Mouse (Mus musculus): ENCODE data around the gene Pbx4. TPM values are rescaled to one million over a fixed set of nuclear protein-coding genes. Genes with fewer than 3 reads are reported as not detected.

The Pbx4 gene
- polyA plus RNA-seq, 1 experiment = 20.3 TPM

DNA sequence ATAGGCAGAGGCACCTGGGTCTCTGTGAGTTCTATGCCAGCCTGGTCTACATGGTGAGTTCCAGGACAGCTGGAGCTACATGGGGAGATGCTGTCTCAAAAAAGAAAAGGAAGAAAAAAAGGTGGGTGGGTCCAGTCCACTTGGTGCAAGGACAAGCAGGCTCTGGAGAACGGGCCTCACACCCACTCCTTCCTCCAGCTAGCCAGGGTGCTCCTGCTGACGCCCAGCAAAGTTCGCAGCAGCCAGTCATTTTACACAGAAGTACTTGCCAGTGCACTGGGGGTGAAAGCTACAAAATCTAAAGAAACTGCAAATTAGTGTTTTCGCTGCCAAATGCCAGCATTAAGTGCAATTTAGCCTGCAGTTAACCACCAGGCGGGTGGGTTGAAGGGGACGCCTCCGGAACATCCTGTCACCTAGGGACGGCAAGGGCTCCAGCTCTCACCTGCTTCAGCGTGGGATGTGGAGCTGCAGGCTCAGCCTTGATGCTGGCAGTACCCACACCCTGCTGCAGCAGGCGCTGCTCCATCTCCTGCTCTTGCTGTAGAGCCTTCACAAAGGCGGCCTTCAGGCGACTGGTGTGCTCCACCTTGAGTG, 80.3 kb downstream of the Pbx4 start:
- H3K27me3 ChIP-seq (ENCODE audit: control insufficient read depth, insufficient read depth, low read length) = no peaks in the 10 kb centered on the region
- no peak overlapping the region for H3K27ac ChIP-seq (ENCODE audit: insufficient read depth, low read length)
- no peak for DNase-seq
- WGBS = 86% methylated on average over 12 of the region's 12 CpGs
- TF ChIP-seq CTCF (IDR thresholded peaks at IDR 0.05; ENCODE audit: borderline replicate concordance, insufficient read depth, low read depth, low read length) = no peak
- no peak for TF ChIP-seq POLR2A (IDR thresholded peaks at IDR 0.05; ENCODE audit: borderline replicate concordance, insufficient read depth, low read length)
- no peak overlapping the region for H3K4me3 ChIP-seq (replicated peaks; ENCODE audit: insufficient read depth, low read depth, low read length)
- no peaks in the 10 kb centered on the region for H3K4me1 ChIP-seq (ENCODE audit: control insufficient read depth, insufficient read depth, low read length)

DNA sequence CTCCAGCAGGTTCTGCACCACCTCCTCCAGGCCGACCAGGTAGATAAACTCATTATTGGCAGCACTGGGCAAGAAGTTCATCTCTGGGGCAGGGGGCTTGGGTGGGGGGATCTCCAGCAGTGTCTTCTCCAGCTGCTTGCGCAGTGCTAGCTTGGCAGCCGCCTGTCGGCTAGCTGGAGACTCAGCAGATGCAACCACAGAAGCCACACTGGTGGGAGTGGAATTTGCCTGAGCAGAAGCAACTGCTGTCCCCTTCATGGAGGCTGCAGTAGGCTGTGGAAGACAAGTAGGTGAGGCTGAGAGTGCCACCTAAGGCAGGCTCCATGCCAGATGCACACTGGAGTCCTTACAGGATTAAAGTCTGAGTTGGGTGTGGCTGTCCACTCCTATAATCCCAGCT, 82.2 kb downstream of the Pbx4 start:
- no peaks in the 10 kb centered on the region for H3K4me1 ChIP-seq (ENCODE audit: control insufficient read depth, insufficient read depth, low read length)
- DNase-seq = no peak
- no peak overlapping the region for H3K27ac ChIP-seq (ENCODE audit: insufficient read depth, low read length)
- WGBS = 79% methylated on average over 4 of the region's 4 CpGs
- no peak for TF ChIP-seq POLR2A (IDR thresholded peaks at IDR 0.05; ENCODE audit: borderline replicate concordance, insufficient read depth, low read length)
- TF ChIP-seq CTCF (IDR thresholded peaks at IDR 0.05; ENCODE audit: borderline replicate concordance, insufficient read depth, low read depth, low read length) = no peak
- no peaks in the 10 kb centered on the region for H3K27me3 ChIP-seq (ENCODE audit: control insufficient read depth, insufficient read depth, low read length)
- no peak overlapping the region for H3K4me3 ChIP-seq (replicated peaks; ENCODE audit: insufficient read depth, low read depth, low read length)

DNA sequence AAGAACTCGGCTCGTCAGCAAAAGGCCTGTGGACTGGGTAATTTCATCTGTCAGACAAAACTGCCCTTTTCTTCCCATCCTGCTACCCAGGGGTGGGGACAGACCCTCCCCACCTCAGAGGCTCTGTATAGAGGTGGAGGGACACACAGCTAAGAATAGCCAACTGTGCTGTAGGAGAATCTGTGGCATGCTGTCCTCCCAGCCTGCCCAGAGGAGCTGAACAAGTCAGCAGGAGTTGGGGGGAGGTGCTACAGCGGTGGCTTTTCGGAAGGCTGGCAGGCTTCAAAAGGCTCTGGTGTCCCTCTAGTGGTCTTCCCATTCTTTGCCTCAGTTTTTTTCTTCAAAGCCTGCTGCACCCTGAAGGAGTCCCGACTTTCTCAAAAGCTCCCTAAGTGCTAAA, 83.5 kb downstream of the Pbx4 start:
- no peak overlapping the region for H3K27ac ChIP-seq (ENCODE audit: insufficient read depth, low read length)
- no peak for TF ChIP-seq POLR2A (IDR thresholded peaks at IDR 0.05; ENCODE audit: borderline replicate concordance, insufficient read depth, low read length)
- TF ChIP-seq CTCF (IDR thresholded peaks at IDR 0.05; ENCODE audit: borderline replicate concordance, insufficient read depth, low read depth, low read length) = no peak
- 25% methylated on average over 5 of the region's 5 CpGs for WGBS
- H3K4me1 ChIP-seq (ENCODE audit: control insufficient read depth, insufficient read depth, low read length) = no peaks in the 10 kb centered on the region; the same call in 1 of the 2 replicates
- DNase-seq = no peak
- no peaks in the 10 kb centered on the region for H3K27me3 ChIP-seq (ENCODE audit: control insufficient read depth, insufficient read depth, low read length)
- no peak overlapping the region for H3K4me3 ChIP-seq (replicated peaks; ENCODE audit: insufficient read depth, low read depth, low read length)

DNA sequence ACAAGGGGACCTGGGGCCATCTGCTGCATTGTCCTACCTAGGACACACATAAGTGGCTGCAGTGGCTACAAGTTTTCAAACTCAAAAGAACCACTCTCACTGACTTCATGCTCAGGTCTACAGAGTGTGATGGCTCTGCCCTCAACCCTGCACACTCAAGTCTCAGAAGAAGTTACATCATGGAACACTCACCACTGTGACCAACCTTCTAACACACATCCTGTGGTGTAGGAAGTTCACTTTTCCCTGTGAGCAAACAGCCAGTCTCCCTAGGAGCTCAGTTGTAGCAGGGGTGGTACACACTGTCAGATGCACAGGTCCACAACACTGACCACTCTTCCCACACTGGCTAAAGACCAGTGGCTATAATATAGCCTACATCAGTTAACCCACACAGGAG, 86.2 kb downstream of the Pbx4 start:
- no peak for DNase-seq
- Histone ChIP-seq H3K4me1 (ENCODE audit: control insufficient read depth, insufficient read depth, low read length) (peaks cover 7% of the 10 kb centered on the region), H3K4me3 (replicated peaks; ENCODE audit: insufficient read depth, low read depth, low read length) (no peak overlapping the region), H3K27ac (ENCODE audit: insufficient read depth, low read length) (no peak overlapping the region), H3K27me3 (ENCODE audit: control insufficient read depth, insufficient read depth, low read length) (no peaks in the 10 kb centered on the region)
- TF ChIP-seq CTCF (IDR thresholded peaks at IDR 0.05; ENCODE audit: borderline replicate concordance, insufficient read depth, low read depth, low read length) (no peak), POLR2A (IDR thresholded peaks at IDR 0.05; ENCODE audit: borderline replicate concordance, insufficient read depth, low read length) (no peak)

DNA sequence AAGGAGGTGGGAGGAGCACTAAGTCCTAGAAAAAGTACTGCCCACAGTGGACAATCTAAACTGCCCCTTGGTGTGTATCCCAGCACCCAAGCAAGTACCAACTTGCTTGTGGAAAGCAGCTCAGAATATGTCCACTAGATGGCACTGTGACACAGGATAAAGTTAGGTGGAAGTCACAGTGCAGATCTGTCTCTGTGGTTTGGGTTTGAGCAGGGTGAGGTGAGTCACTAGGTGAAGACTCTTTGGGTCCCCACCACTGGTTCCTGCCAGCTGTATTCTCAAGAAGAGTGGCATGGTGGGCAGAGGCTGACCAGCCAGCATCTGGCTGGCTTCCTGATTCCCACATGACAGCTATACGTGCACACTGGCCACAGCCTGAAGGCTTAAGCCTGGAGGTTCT, 86.7 kb downstream of the Pbx4 start:
- Histone ChIP-seq H3K4me3 (replicated peaks; ENCODE audit: insufficient read depth, low read depth, low read length) (no peak overlapping the region), H3K27ac (ENCODE audit: insufficient read depth, low read length) (no peak overlapping the region), H3K27me3 (ENCODE audit: control insufficient read depth, insufficient read depth, low read length) (no peaks in the 10 kb centered on the region), H3K4me1 (ENCODE audit: control insufficient read depth, insufficient read depth, low read length) (peaks cover 7% of the 10 kb centered on the region)
- TF ChIP-seq CTCF (IDR thresholded peaks at IDR 0.05; ENCODE audit: borderline replicate concordance, insufficient read depth, low read depth, low read length) = peak; percentile 89
- TF ChIP-seq POLR2A (IDR thresholded peaks at IDR 0.05; ENCODE audit: borderline replicate concordance, insufficient read depth, low read length) = no peak
- WGBS = 31% methylated on average over 1 of the region's 1 CpGs
- DNase-seq = peak; percentile 74 to 79

DNA sequence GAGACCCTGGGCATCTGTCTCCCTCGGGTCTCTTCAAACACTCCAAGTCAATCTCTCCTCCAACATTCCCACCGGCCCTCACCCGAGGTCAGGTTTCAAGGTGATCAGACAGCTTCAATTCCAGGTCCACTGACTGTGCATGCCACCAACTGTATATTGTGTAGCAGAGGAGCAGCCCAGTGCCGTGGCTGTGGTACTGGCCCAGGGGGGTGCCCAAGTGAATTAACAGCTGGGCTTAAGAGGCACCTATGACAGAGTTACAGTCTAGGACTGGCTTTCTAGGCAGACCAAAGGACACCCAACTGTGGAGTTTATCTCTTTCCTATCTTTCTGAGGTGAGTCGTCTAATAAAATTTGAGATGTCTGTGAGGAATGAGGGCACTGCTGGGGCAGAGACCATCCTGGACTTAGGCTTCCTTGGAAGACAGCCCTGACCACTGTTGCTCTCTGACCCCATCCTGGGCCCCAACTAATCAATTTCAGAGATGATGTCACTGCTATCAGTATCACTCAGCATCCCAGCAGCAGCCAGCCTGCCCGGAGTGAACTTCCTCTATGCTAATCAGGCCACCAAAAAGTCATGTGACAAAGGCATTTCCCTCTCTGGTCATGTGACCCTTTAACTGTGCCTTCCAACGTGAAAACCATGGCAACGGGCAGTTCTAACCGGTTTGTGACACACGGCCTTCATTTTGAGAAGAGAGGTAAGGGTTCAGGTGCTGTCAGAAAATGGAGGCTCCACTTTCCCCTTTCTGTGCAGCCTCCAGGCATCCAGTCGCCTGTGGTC, 87.8 kb downstream of the Pbx4 start:
- 47% methylated on average over 11 of the region's 11 CpGs for WGBS
- peak in 1 of 2 experiments; percentile 38 for DNase-seq
- peaks cover 7% of the 10 kb centered on the region for H3K4me1 ChIP-seq (ENCODE audit: control insufficient read depth, insufficient read depth, low read length)
- H3K27me3 ChIP-seq (ENCODE audit: control insufficient read depth, insufficient read depth, low read length) = no peaks in the 10 kb centered on the region
- H3K4me3 ChIP-seq (replicated peaks; ENCODE audit: insufficient read depth, low read depth, low read length) = no peak overlapping the region
- H3K27ac ChIP-seq (ENCODE audit: insufficient read depth, low read length) = peak overlapping the region; percentile 36; the same call in 1 of the 2 replicates
- no peak for TF ChIP-seq POLR2A (IDR thresholded peaks at IDR 0.05; ENCODE audit: borderline replicate concordance, insufficient read depth, low read length)
- TF ChIP-seq CTCF (IDR thresholded peaks at IDR 0.05; ENCODE audit: borderline replicate concordance, insufficient read depth, low read depth, low read length) = no peak

DNA sequence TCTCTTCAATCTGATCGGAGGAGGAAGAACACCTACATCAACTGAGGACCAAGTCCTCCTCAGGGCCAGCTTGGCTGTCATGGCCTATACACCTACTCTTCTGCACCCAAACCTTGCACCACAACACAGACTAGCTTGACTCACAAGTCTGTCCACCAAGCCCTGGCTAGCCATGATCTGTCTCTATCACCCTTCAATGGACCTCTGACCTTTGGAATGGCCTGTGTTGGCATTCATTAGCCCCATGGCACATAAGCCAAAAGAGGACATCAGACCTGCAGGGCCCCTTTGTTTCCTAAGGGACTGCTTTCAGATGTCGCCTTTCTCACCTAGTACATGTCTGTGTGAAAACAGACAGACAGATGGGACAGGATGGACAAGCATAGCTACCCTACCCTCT, 88.8 kb downstream of the Pbx4 start:
- Histone ChIP-seq H3K27ac (ENCODE audit: insufficient read depth, low read length) (no peak overlapping the region), H3K4me1 (ENCODE audit: control insufficient read depth, insufficient read depth, low read length) (peaks cover 7% of the 10 kb centered on the region), H3K4me3 (replicated peaks; ENCODE audit: insufficient read depth, low read depth, low read length) (no peak overlapping the region), H3K27me3 (ENCODE audit: control insufficient read depth, insufficient read depth, low read length) (no peaks in the 10 kb centered on the region)
- no peak for DNase-seq
- WGBS = 59% methylated on average over 2 of the region's 2 CpGs
- TF ChIP-seq POLR2A (IDR thresholded peaks at IDR 0.05; ENCODE audit: borderline replicate concordance, insufficient read depth, low read length) (no peak), CTCF (IDR thresholded peaks at IDR 0.05; ENCODE audit: borderline replicate concordance, insufficient read depth, low read depth, low read length) (no peak)

Other genes with a start within 250 kb of the Pbx4 start
- gene Zfp868, start 206.9 kb upstream of the Pbx4 start, polyA plus RNA-seq (2012; rRNA removed) = 17.8 and 18.7 TPM in 2 replicates
- gene Zfp964, start 178.0 kb upstream of the Pbx4 start, polyA plus RNA-seq (2012; rRNA removed) = 2.3 and 2.6 TPM in 2 replicates
- gene Zfp869, start 121.8 kb upstream of the Pbx4 start, polyA plus RNA-seq (2012; rRNA removed) = 24.2 and 24.5 TPM in 2 replicates
- gene Zfp963, start 82.5 kb upstream of the Pbx4 start, polyA plus RNA-seq (2012; rRNA removed) = 6.3 TPM in 2 replicates
- gene Gm20422, start 57.6 kb upstream of the Pbx4 start, polyA plus RNA-seq (2012; rRNA removed) = 0.46 and 0.67 TPM in 2 replicates
- gene Atp13a1, start 41.3 kb upstream of the Pbx4 start, polyA plus RNA-seq (2012; rRNA removed) = 54.4 and 59.7 TPM in 2 replicates
- 30.6 and 31.4 TPM in 2 replicates for gene Zfp866, start 41.3 kb upstream of the Pbx4 start, polyA plus RNA-seq (2012; rRNA removed)
- gene Gmip, start 23.8 kb upstream of the Pbx4 start, polyA plus RNA-seq (2012; rRNA removed) = 8.2 and 10.1 TPM in 2 replicates
- 0.23 and 0.38 TPM in 2 replicates for gene Lpar2, start 10.1 kb upstream of the Pbx4 start, polyA plus RNA-seq (2012; rRNA removed)
- gene Cilp2, start 55.2 kb downstream of the Pbx4 start, polyA plus RNA-seq (2012; rRNA removed) = 0.18 and 0.41 TPM in 2 replicates
- gene Tssk6, start 69.7 kb downstream of the Pbx4 start, polyA plus RNA-seq (2012; rRNA removed) = 0.22 and 0.29 TPM in 2 replicates
- gene Ndufa13, start 70.1 kb downstream of the Pbx4 start, polyA plus RNA-seq (2012; rRNA removed) = 221 and 239 TPM in 2 replicates
- gene Yjefn3, start 70.2 kb downstream of the Pbx4 start, polyA plus RNA-seq (2012; rRNA removed) = 15.4 and 16.8 TPM in 2 replicates
- 31.9 and 36.9 TPM in 2 replicates for gene Gatad2a, start 163.9 kb downstream of the Pbx4 start, polyA plus RNA-seq (2012; rRNA removed)
- gene Mau2, start 210.2 kb downstream of the Pbx4 start, polyA plus RNA-seq (2012; rRNA removed) = 90.1 and 92.9 TPM in 2 replicates
- gene Sugp1, start 210.3 kb downstream of the Pbx4 start, polyA plus RNA-seq (2012; rRNA removed) = 41.7 and 43.6 TPM in 2 replicates
- 6.9 and 7.3 TPM in 2 replicates for gene Tm6sf2, start 240.4 kb downstream of the Pbx4 start, polyA plus RNA-seq (2012; rRNA removed)

All from cerebellum, adult 2 months (tissue).